Mouse (Mus musculus): ENCODE measurements around the gene Selenop. TPM values are rescaled to one million over a fixed set of nuclear protein-coding genes. Genes with fewer than 3 reads are reported as not detected.

The Selenop gene
- polyA plus RNA-seq, 1 experiment: 0.41 TPM

DNA sequence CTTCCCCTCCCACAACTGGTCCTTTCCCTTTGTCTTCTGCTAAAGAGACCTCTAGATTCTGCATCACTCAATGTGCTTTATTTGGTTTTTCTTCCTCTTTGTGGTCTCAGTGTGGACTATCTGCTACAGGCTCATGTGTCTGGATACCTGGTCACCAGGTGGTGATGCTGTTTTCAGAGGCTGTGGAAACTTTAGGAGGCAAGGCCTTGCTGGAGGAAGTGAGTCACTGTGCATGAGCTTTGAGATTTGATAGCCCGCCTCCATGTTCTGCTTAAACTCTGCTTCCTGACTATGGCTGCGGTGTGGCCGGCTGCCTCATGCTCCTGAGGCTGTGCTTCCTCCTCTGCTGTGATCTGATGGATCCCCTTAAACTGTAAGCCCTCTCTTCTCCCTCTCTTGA is 22.1 kb downstream of the Selenop start:
- Histone ChIP-seq H3ac (ENCODE audit: control insufficient read depth, insufficient read length, low read depth) (no peak overlapping the region), H3K79me2 (ENCODE audit: control insufficient read depth, insufficient read depth) (no peaks in the 10 kb centered on the region), H3K27me3 (ENCODE audit: control insufficient read depth, insufficient read depth, insufficient read length) (no peaks in the 10 kb centered on the region), H3K79me3 (ENCODE audit: low read depth) (no peaks in the 10 kb centered on the region), H3K4me3 (ENCODE audit: insufficient read depth, poor library complexity, severe bottlenecking) (no peak overlapping the region), H3K36me3 (ENCODE audit: control insufficient read depth, insufficient read depth) (no peaks in the 10 kb centered on the region)
- TF ChIP-seq MYOG (IDR thresholded peaks at IDR 0.05; ENCODE audit: control insufficient read depth, extremely low read depth, insufficient read length) (no peak), MAX (IDR thresholded peaks at IDR 0.05) (no peak), FOSL1 (IDR thresholded peaks at IDR 0.05; ENCODE audit: insufficient read depth, low read length, poor library complexity, severe bottlenecking) (no peak), MYOD1 (IDR thresholded peaks at IDR 0.05; ENCODE audit: control insufficient read depth, insufficient read length, low read depth) (no peak), CTCF (IDR thresholded peaks at IDR 0.05; ENCODE audit: control insufficient read depth, insufficient read depth, insufficient read length) (no peak), CEBPB (IDR thresholded peaks at IDR 0.05; ENCODE audit: low read depth) (no peak), USF1 (IDR thresholded peaks at IDR 0.05; ENCODE audit: low read depth) (no peak)

DNA sequence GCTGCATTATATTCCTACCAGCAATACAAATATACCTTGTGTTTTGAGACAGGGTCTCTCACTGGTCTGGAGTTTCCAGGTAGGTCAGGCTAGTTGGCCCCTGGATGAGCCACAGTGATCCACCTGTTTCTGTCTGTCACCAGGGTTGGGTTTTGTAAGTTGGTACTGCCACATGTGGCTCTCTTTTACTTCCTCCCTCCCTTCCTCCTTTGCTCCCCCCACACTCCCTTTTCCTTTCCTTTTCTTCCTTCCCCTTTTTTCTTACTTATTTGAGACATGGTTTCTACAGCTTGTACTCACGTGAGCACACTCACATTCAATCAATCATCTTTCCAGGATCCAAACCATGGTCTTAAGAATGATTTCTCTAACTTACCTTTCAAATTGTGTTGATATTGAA is 25.1 kb downstream of the Selenop start:
- Histone ChIP-seq H3K4me3 (ENCODE audit: insufficient read depth, poor library complexity, severe bottlenecking) (no peak overlapping the region), H3K27me3 (ENCODE audit: control insufficient read depth, insufficient read depth, insufficient read length) (no peaks in the 10 kb centered on the region), H3K36me3 (ENCODE audit: control insufficient read depth, insufficient read depth) (no peaks in the 10 kb centered on the region), H3ac (ENCODE audit: control insufficient read depth, insufficient read length, low read depth) (no peak overlapping the region), H3K79me3 (ENCODE audit: low read depth) (no peaks in the 10 kb centered on the region), H3K79me2 (ENCODE audit: control insufficient read depth, insufficient read depth) (no peaks in the 10 kb centered on the region)
- TF ChIP-seq CEBPB (IDR thresholded peaks at IDR 0.05; ENCODE audit: low read depth): no peak
- TF ChIP-seq MYOD1 (IDR thresholded peaks at IDR 0.05; ENCODE audit: control insufficient read depth, insufficient read length, low read depth): no peak
- TF ChIP-seq MYOG (IDR thresholded peaks at IDR 0.05; ENCODE audit: control insufficient read depth, extremely low read depth, insufficient read length): no peak
- no peak for TF ChIP-seq USF1 (IDR thresholded peaks at IDR 0.05; ENCODE audit: low read depth)
- no peak for TF ChIP-seq FOSL1 (IDR thresholded peaks at IDR 0.05; ENCODE audit: insufficient read depth, low read length, poor library complexity, severe bottlenecking)
- TF ChIP-seq CTCF (IDR thresholded peaks at IDR 0.05; ENCODE audit: control insufficient read depth, insufficient read depth, insufficient read length): no peak
- no peak for TF ChIP-seq MAX (IDR thresholded peaks at IDR 0.05)

DNA sequence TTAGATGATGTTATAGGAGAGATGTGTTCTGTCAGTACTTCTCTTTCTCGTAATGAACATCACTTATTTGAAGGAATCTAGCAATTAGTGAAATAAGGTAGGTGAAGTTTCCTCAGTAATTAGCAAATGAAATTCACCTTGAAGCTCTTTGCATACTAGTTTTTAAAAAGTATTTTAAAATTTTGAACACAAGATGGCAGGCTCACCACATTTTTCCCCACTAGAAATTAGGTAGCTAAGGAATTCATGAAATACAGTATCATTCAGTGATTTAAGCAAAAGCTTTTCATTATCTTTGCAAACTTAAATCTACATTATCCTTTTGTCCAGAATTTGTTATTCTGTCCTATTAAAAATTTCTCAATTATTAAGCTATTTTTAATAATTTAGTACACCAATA is 27.6 kb downstream of the Selenop start:
- H3K79me3 ChIP-seq (ENCODE audit: low read depth): no peaks in the 10 kb centered on the region
- H3K27me3 ChIP-seq (ENCODE audit: control insufficient read depth, insufficient read depth, insufficient read length): no peaks in the 10 kb centered on the region
- no peak for TF ChIP-seq USF1 (IDR thresholded peaks at IDR 0.05; ENCODE audit: low read depth)
- H3K36me3 ChIP-seq (ENCODE audit: control insufficient read depth, insufficient read depth): no peaks in the 10 kb centered on the region
- no peaks in the 10 kb centered on the region for H3K79me2 ChIP-seq (ENCODE audit: control insufficient read depth, insufficient read depth)
- no peak overlapping the region for H3K4me3 ChIP-seq (ENCODE audit: insufficient read depth, poor library complexity, severe bottlenecking)
- no peak overlapping the region for H3ac ChIP-seq (ENCODE audit: control insufficient read depth, insufficient read length, low read depth)

DNA sequence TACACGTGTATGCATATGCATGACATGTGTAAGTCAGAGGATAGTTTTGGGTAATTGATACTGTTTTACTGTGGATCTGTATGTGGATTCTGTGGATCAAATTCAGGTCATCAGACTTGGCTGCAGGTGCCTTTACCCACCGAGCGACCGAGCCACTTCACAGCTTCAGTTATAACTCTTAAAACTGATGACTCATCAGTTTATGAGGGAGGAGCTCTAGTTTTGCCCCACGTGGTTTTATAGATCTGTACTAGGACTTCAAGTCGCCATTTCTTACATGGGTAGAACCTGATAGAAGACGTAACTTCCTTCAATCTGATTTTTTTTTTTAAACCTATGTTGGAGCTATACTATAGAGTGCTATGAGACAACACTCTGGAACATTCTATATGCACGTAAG is 29.3 kb downstream of the Selenop start:
- Histone ChIP-seq H3K4me3 (ENCODE audit: insufficient read depth, poor library complexity, severe bottlenecking) (no peak overlapping the region), H3K27me3 (ENCODE audit: control insufficient read depth, insufficient read depth, insufficient read length) (no peaks in the 10 kb centered on the region), H3K36me3 (ENCODE audit: control insufficient read depth, insufficient read depth) (no peaks in the 10 kb centered on the region), H3K79me3 (ENCODE audit: low read depth) (no peaks in the 10 kb centered on the region), H3K79me2 (ENCODE audit: control insufficient read depth, insufficient read depth) (no peaks in the 10 kb centered on the region), H3ac (ENCODE audit: control insufficient read depth, insufficient read length, low read depth) (no peak overlapping the region)
- TF ChIP-seq USF1 (IDR thresholded peaks at IDR 0.05; ENCODE audit: low read depth) (peak; percentile 27), MYOD1 (IDR thresholded peaks at IDR 0.05; ENCODE audit: control insufficient read depth, insufficient read length, low read depth) (no peak)

DNA sequence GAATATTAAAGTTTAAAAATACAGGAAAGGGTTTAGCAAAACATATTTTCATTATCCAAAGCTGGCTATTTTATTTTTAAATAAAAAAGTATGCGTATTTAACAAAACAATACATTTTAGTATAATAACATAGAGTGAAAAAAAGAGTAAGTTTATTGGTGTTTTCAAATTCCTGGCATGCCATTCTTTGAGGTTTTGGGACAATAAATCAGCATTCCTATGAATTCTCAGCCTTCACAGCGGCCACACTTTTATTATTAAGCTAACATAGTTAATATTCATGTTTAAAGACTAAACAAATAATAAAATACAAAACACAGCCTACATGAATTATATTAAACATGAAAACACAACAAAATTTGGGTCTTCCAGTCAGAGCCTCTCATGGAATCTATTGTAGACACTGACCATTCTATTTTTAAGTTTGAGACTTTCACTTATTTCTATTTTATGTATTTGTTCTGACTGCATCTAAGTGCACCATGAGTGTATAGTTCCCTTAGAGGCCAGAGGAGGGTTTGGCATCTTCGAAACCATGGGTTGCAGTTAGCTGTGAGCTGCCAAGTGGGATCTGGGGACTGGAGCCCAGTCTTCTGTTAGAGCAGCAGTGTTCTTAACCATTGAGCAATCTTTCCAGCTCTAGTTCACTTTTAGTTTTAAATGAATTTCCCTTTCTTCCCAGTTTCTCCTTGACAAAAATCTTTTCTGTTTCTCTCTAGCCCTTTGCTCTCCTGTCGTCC is 32.2 kb downstream of the Selenop start:
- no peak for TF ChIP-seq CTCF (IDR thresholded peaks at IDR 0.05; ENCODE audit: control insufficient read depth, insufficient read depth, insufficient read length)
- no peak for TF ChIP-seq MYOD1 (IDR thresholded peaks at IDR 0.05; ENCODE audit: control insufficient read depth, insufficient read length, low read depth)
- TF ChIP-seq FOSL1 (IDR thresholded peaks at IDR 0.05; ENCODE audit: insufficient read depth, low read length, poor library complexity, severe bottlenecking): no peak
- TF ChIP-seq CEBPB (IDR thresholded peaks at IDR 0.05; ENCODE audit: low read depth): peak; percentile 38
- TF ChIP-seq USF1 (IDR thresholded peaks at IDR 0.05; ENCODE audit: low read depth): no peak
- TF ChIP-seq MAX (IDR thresholded peaks at IDR 0.05): no peak
- TF ChIP-seq MYOG (IDR thresholded peaks at IDR 0.05; ENCODE audit: control insufficient read depth, extremely low read depth, insufficient read length): no peak
- H3K79me2 ChIP-seq (ENCODE audit: control insufficient read depth, insufficient read depth): no peaks in the 10 kb centered on the region
- no peaks in the 10 kb centered on the region for H3K36me3 ChIP-seq (ENCODE audit: control insufficient read depth, insufficient read depth)
- no peak overlapping the region for H3K4me3 ChIP-seq (ENCODE audit: insufficient read depth, poor library complexity, severe bottlenecking)
- H3K27me3 ChIP-seq (ENCODE audit: control insufficient read depth, insufficient read depth, insufficient read length): no peaks in the 10 kb centered on the region
- H3K79me3 ChIP-seq (ENCODE audit: low read depth): no peaks in the 10 kb centered on the region
- H3ac ChIP-seq (ENCODE audit: control insufficient read depth, insufficient read length, low read depth): no peak overlapping the region

DNA sequence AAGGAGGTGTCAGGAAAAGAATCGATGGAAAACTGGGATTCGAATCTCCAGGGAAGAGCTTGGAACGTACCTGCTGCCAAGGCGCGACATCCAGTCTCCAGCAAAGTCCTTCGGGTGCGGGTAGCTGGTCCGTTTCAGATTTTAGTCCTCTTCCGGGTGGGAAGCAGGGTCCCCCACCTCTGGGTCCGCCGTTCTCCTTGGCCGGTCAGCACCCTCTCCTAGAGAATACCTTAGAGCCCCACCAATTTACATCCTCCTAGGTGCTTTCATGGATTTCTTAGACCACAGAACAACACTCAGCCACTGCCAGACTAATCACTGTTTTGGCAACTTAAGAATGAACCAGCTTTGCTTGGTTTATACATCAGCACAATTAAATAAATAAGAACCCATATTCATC is 35.1 kb downstream of the Selenop start, which contains the start of gene Ccdc152:
Gene Ccdc152, minus strand, starts transcription at position 101 of the 400 bp plus-strand sequence.
- Histone ChIP-seq H3K79me3 (ENCODE audit: low read depth) (no peaks in the 10 kb centered on the region), H3K36me3 (ENCODE audit: control insufficient read depth, insufficient read depth) (no peaks in the 10 kb centered on the region), H3K27me3 (ENCODE audit: control insufficient read depth, insufficient read depth, insufficient read length) (no peaks in the 10 kb centered on the region), H3K79me2 (ENCODE audit: control insufficient read depth, insufficient read depth) (no peaks in the 10 kb centered on the region), H3ac (ENCODE audit: control insufficient read depth, insufficient read length, low read depth) (no peak within 1 kb of the TSS), H3K4me3 (ENCODE audit: insufficient read depth, poor library complexity, severe bottlenecking) (no peak within 1 kb of the TSS)
- TF ChIP-seq USF1 (IDR thresholded peaks at IDR 0.05; ENCODE audit: low read depth): no peak
- no peak for TF ChIP-seq CTCF (IDR thresholded peaks at IDR 0.05; ENCODE audit: control insufficient read depth, insufficient read depth, insufficient read length)
- TF ChIP-seq FOSL1 (IDR thresholded peaks at IDR 0.05; ENCODE audit: insufficient read depth, low read length, poor library complexity, severe bottlenecking): no peak
- no peak for TF ChIP-seq MYOD1 (IDR thresholded peaks at IDR 0.05; ENCODE audit: control insufficient read depth, insufficient read length, low read depth)
- no peak for TF ChIP-seq CEBPB (IDR thresholded peaks at IDR 0.05; ENCODE audit: low read depth)
- TF ChIP-seq MAX (IDR thresholded peaks at IDR 0.05): no peak
- no peak for TF ChIP-seq MYOG (IDR thresholded peaks at IDR 0.05; ENCODE audit: control insufficient read depth, extremely low read depth, insufficient read length)
